Mouse (Mus musculus) liver, embryonic 16.5 days (tissue): ENCODE results near the gene Pias4. TPM values are rescaled to one million over a fixed set of nuclear protein-coding genes. Genes with fewer than 3 reads are reported as not detected.

Experiments used
- ATAC-seq: fragments of 200-750 bp; cut with Nextera tagmentation; 2 replicates; pipeline ENCODE4 v1.8.0; 2017; ENCODE audit warnings: low read depth, mild to moderate bottlenecking, moderate number of reproducible peaks, moderate library complexity
- H3K27ac ChIP-seq: fragments of 300-500 bp; sonication (generic); 2 replicates; pipeline ENCODE4 v1.5.1; 2014; ENCODE audit warnings: mild to moderate bottlenecking, low read length
- H3K27me3 ChIP-seq: fragments of 300-500 bp; sonication (generic); 2 replicates; pipeline ENCODE4 v1.6.1; 2014; ENCODE audit warnings: low read depth, low read length, mixed read lengths; ENCODE audit not compliant: control insufficient read depth, insufficient read depth
- H3K36me3 ChIP-seq: fragments of 300-500 bp; sonication (generic); 2 replicates; pipeline ENCODE4 v1.6.1; 2014; ENCODE audit warnings: mild to moderate bottlenecking; ENCODE audit not compliant: control insufficient read depth, insufficient read depth
- H3K4me1 ChIP-seq: fragments of 300-500 bp; sonication (generic); 2 replicates; pipeline ENCODE4 v1.6.1; 2014; ENCODE audit warnings: low read depth, low read length, mixed read lengths; ENCODE audit not compliant: control insufficient read depth
- H3K4me2 ChIP-seq: fragments of 300-500 bp; sonication (generic); 2 replicates; pipeline ENCODE4 v1.6.1; 2014; ENCODE audit warnings: low read depth, low read length, mixed read lengths
- H3K4me3 ChIP-seq: fragments of 300-500 bp; sonication (generic); 2 replicates; pipeline ENCODE4 v1.5.1; 2014; ENCODE audit warnings: low read depth, mild to moderate bottlenecking, low read length
- H3K9ac ChIP-seq: fragments of 300-500 bp; sonication (generic); 2 replicates; pipeline ENCODE4 v1.6.1; 2014; ENCODE audit warnings: low read depth, low read length
- H3K9me3 ChIP-seq: fragments of 300-500 bp; sonication (generic); replicated peaks from 2 replicates; pipeline ENCODE4 v1.6.1; 2016; ENCODE audit warnings: low read length; ENCODE audit not compliant: control insufficient read depth
- WGBS: fragments of 180-500 bp; shearing (Covaris S2); extraction: QIAGEN DNeasy Blood & Tissue Kit; methylation state at CpG from one replicate; pipeline ENCODE4 v1.1.7; 2014; ENCODE audit not compliant: insufficient replicate concordance; 5-methylcytosine and 5-hydroxymethylcytosine counted together
- polyA plus RNA-seq: library from polyadenylated mRNA; unstranded; fragments of >200 nt; fragmentation: Nextera tagmentation; extraction: Ambion mirVana; gene quantifications from 2 replicates; pipeline ENCODE4 v1.2.1, GENCODE M21; 2015

The Pias4 gene
- polyA plus RNA-seq, 1 experiment from 2014 or later: 22.1 TPM

DNA sequence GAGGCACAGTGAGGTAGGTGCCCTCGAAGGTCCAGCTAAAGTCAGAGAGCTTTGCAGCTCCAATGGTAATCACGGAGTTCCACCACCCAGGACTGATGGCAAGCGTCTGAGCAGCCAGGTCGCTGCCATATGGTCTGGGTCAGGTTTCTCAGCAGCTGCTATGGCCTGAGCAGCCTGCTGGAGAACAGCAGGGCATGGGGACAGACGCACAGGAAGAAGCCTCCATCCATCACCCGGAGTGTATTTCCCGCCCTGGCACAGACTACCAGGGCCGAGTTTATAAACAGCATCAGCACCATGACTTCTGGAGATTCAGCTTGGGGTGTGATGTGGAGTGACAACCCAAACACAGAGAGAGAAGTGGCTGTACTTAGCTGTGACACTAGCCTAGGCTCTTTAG lies 2.6 kb downstream of the Pias4 start:
- 80% methylated on average over 8 of the region's 8 CpGs for WGBS
- no peak overlapping the region for H3K4me3 ChIP-seq
- H3K4me2 ChIP-seq: no peak overlapping the region
- H3K9ac ChIP-seq: no peak overlapping the region
- H3K4me1 ChIP-seq: peaks cover 41% of the 10 kb centered on the region
- peaks cover 10% of the 10 kb centered on the region for H3K36me3 ChIP-seq
- no peak overlapping the region for H3K27ac ChIP-seq
- ATAC-seq: no peak
- H3K27me3 ChIP-seq: no peaks in the 10 kb centered on the region
- H3K9me3 ChIP-seq: no peaks in the 10 kb centered on the region

- H3K4me2 ChIP-seq: no peak overlapping the region
- peaks cover 18% of the 10 kb centered on the region for H3K36me3 ChIP-seq
- no peak overlapping the region for H3K4me3 ChIP-seq
- no peak for ATAC-seq
- H3K9ac ChIP-seq: no peak overlapping the region
- no peak overlapping the region for H3K27ac ChIP-seq
- no peaks in the 10 kb centered on the region for H3K9me3 ChIP-seq
- no peaks in the 10 kb centered on the region for H3K27me3 ChIP-seq
- WGBS: 22% methylated on average over 2 of the region's 2 CpGs
- peaks cover 35% of the 10 kb centered on the region for H3K4me1 ChIP-seq
Observed at GRCm38 (mm10) chr10:81162318-81162652, 5.4 kb downstream of the Pias4 start.

DNA sequence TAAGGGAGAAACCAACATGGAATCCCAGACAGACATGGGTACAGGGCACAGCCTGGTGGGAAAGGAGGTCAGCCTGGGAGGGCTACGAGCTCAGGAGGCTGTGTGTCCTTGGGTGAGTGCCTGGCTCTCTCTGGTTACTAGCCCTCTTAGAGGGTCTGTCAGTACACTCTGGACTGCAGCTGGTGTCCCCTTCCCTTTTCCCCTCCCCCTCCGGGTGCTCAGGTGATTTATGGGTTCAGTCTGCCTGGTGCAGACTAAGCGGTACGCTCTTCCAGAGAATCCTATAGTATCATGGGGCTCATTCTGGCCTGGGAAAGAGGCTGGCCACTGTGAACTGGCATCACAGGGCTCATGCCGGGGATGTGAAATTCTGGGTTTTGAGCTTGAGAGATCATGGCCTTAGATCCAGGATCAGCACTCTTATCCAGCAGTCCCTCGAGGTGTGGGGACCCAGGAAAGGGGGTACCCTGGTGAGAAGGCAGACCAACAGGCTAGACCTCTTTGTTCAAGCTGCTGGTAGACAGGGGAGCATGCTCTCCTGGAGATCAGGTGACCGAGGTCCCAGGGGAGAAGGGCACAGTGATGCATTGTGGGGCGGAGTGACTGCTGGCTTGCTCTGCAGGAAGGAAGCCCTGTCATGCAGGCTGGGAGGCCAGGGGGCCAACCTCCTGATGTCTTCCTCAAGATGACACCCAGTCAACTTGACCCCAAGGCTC lies 6.0 kb downstream of the Pias4 start:
- H3K27ac ChIP-seq: no peak overlapping the region
- H3K9me3 ChIP-seq: no peaks in the 10 kb centered on the region
- 66% methylated on average over 8 of the region's 8 CpGs for WGBS
- no peak for ATAC-seq
- H3K36me3 ChIP-seq: peaks cover 23% of the 10 kb centered on the region
- H3K4me3 ChIP-seq: no peak overlapping the region
- peaks cover 31% of the 10 kb centered on the region for H3K4me1 ChIP-seq
- no peak overlapping the region for H3K4me2 ChIP-seq
- H3K27me3 ChIP-seq: no peaks in the 10 kb centered on the region
- no peak overlapping the region for H3K9ac ChIP-seq

DNA sequence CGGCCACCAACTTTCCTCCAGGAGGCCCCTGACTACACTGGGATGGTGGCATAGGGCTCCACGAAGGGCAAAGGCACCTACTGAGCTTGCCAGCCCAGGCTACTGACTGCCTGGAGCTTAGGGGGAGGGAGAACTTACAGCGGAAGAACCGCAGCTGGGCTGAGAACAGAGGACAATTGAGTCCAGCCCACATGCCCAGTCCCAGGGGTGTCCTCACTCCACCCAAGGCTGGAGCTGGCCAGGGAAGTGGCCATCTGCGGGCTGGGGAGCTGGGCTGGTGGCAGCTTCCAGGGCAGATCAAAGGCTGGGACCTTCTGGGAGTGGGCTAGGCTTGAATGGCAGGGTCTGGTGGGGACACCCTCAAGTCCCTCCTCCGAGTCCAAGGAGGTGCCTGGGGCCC lies 13.0 kb downstream of the Pias4 start:
- WGBS: 89% methylated on average over 6 of the region's 6 CpGs
- peaks cover 63% of the 10 kb centered on the region for H3K36me3 ChIP-seq
- H3K4me3 ChIP-seq: no peak overlapping the region
- no peak overlapping the region for H3K4me2 ChIP-seq
- no peaks in the 10 kb centered on the region for H3K9me3 ChIP-seq
- no peak for ATAC-seq
- peaks cover 12% of the 10 kb centered on the region for H3K4me1 ChIP-seq
- H3K9ac ChIP-seq: no peak overlapping the region
- H3K27me3 ChIP-seq: no peaks in the 10 kb centered on the region
- H3K27ac ChIP-seq: no peak overlapping the region

DNA sequence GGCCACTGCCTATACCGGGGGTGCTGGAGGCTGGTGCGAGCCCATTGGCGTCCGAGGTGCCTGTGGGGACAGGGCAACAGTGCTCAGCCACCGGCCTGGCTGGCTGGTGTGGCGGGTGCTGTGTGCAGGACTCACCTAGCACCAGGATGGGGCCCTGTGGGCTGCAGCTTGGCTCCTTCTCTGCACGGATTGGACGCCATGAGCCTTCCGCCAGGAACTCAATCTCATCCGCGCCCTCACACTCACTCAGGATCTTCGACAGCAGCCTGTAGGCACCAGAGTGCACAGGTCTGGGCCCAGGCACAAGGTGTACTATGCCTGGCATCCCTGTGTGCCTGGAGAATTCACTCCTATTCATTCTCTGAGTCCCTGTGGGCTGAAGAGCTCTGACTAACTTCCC lies 13.4 kb downstream of the Pias4 start:
- no peak overlapping the region for H3K4me2 ChIP-seq
- H3K27me3 ChIP-seq: no peaks in the 10 kb centered on the region
- H3K9ac ChIP-seq: no peak overlapping the region
- H3K4me3 ChIP-seq: no peak overlapping the region
- H3K9me3 ChIP-seq: no peaks in the 10 kb centered on the region
- ATAC-seq: no peak
- peaks cover 68% of the 10 kb centered on the region for H3K36me3 ChIP-seq
- H3K27ac ChIP-seq: no peak overlapping the region
- WGBS: 87% methylated on average over 11 of the region's 12 CpGs
- H3K4me1 ChIP-seq: peaks cover 10% of the 10 kb centered on the region

DNA sequence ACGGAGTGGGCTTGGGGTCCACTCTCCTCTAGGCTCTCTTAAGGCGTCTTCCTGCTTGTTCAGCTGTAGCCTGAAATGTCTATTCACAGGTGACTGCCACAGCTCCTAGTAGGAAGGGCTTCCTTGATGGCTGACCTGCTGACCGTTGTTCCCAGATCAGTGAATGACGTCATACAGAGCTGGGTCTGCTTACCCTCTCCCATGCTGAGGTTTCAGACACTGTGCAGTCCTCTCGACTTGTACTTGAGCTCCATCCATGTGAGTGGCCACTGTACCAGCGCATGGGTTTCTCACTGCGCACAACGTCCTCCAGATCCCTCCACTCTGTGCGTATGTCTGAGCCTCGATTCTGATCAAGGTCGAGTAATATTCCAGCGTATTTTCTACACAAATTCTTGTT lies 15.1 kb downstream of the Pias4 start:
- no peak overlapping the region for H3K9ac ChIP-seq
- 51% methylated on average over 12 of the region's 12 CpGs for WGBS
- no peak overlapping the region for H3K4me2 ChIP-seq
- H3K27ac ChIP-seq: no peak overlapping the region; the same call in 1 of the 2 replicates
- peaks cover 8% of the 10 kb centered on the region for H3K4me1 ChIP-seq
- peaks cover 80% of the 10 kb centered on the region for H3K36me3 ChIP-seq
- peak; percentile 20; the same call in 1 of the 2 replicates for ATAC-seq
- H3K27me3 ChIP-seq: no peaks in the 10 kb centered on the region
- H3K4me3 ChIP-seq: no peak overlapping the region
- no peaks in the 10 kb centered on the region for H3K9me3 ChIP-seq

GRCm38 (mm10) chr10:81151261-81151660 lies 16.5 kb downstream of the Pias4 start:
- ATAC-seq: no peak
- Histone ChIP-seq H3K27me3 (no peaks in the 10 kb centered on the region), H3K4me3 (no peak overlapping the region), H3K9ac (no peak overlapping the region), H3K4me2 (no peak overlapping the region), H3K4me1 (peaks cover 9% of the 10 kb centered on the region), H3K9me3 (no peaks in the 10 kb centered on the region), H3K36me3 (peaks cover 80% of the 10 kb centered on the region), H3K27ac (no peak overlapping the region)
- WGBS: 51% methylated on average over 6 of the region's 6 CpGs

DNA sequence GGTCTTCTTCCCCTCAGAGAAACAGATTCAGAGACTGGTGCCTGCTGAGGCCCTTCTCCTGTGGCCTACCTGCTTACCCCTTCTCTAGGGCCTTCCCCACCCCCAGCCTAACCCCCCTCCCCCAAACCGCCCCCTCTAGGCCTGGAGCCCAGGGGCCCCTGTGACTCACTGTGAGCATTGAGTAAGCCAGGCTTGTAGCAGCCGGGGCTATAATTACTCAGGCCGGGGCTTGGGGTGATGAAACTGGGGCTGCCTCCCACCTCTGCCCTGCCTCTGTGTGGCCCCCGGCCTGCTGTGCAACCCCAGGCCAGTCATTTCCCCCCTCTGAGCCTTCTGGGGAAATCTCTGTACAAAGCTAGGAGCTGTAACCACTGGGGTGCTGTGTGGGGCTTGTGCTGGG lies 21.4 kb downstream of the Pias4 start:
- Histone ChIP-seq H3K4me2 (no peak overlapping the region), H3K27ac (no peak overlapping the region), H3K27me3 (no peaks in the 10 kb centered on the region), H3K4me3 (no peak overlapping the region; the same call in 1 of the 2 replicates), H3K4me1 (peaks cover 31% of the 10 kb centered on the region), H3K9ac (no peak overlapping the region), H3K36me3 (peaks cover 78% of the 10 kb centered on the region), H3K9me3 (no peaks in the 10 kb centered on the region)
- ATAC-seq: no peak
- WGBS: 87% methylated on average over 4 of the region's 4 CpGs

DNA sequence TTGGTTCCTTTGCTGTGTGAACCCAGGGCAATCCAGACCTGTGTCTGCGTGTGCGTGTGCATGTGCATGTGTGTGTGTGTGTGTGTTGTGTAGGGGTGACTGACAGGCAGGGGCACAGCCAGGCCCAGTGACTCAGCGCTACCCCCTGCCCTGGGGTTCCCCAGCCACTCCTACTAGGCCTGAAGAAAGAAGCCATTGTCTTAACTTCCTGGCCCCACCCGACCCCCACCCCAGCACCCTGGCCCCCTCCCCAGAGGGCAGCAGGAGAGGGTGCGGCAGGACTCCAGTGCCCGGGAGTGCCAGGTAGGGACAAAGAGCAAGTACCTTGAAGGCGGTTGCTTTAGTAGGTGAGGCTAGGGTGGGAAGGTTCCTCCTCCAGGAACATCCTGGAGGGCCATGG lies 21.9 kb downstream of the Pias4 start:
- H3K4me1 ChIP-seq: peaks cover 36% of the 10 kb centered on the region
- H3K9ac ChIP-seq: no peak overlapping the region
- WGBS: 79% methylated on average over 7 of the region's 7 CpGs
- H3K36me3 ChIP-seq: peaks cover 76% of the 10 kb centered on the region
- no peak overlapping the region for H3K27ac ChIP-seq
- no peaks in the 10 kb centered on the region for H3K27me3 ChIP-seq
- no peak overlapping the region for H3K4me3 ChIP-seq
- no peaks in the 10 kb centered on the region for H3K9me3 ChIP-seq
- H3K4me2 ChIP-seq: no peak overlapping the region
- no peak for ATAC-seq
